Mouse (Mus musculus): Measurements from ENCODE around the gene Rnf32. TPM values are rescaled to one million over a fixed set of nuclear protein-coding genes. Genes with fewer than 3 reads are reported as not detected.

Gene Rnf32
- polyA plus RNA-seq, 1 experiment from 2014 or later = 5.3 TPM

- Histone ChIP-seq H3K9me3 (no peaks in the 10 kb centered on the region), H3K36me3 (no peaks in the 10 kb centered on the region), H3K27ac (no peak overlapping the region), H3K4me3 (no peak overlapping the region), H3K4me1 (no peaks in the 10 kb centered on the region), H3K9ac (no peak overlapping the region), H3K4me2 (replicated peaks) (no peak overlapping the region), H3K27me3 (no peaks in the 10 kb centered on the region)
- WGBS = 60% methylated on average over 5 of the region's 5 CpGs
- no peak for ATAC-seq (ENCODE audit: insufficient number of reproducible peaks, insufficient read depth, low FRiP score, low TSS enrichment)
Observed at GRCm38 (mm10) chr5:29205690-29206089, 9.9 kb downstream of the Rnf32 start.

DNA sequence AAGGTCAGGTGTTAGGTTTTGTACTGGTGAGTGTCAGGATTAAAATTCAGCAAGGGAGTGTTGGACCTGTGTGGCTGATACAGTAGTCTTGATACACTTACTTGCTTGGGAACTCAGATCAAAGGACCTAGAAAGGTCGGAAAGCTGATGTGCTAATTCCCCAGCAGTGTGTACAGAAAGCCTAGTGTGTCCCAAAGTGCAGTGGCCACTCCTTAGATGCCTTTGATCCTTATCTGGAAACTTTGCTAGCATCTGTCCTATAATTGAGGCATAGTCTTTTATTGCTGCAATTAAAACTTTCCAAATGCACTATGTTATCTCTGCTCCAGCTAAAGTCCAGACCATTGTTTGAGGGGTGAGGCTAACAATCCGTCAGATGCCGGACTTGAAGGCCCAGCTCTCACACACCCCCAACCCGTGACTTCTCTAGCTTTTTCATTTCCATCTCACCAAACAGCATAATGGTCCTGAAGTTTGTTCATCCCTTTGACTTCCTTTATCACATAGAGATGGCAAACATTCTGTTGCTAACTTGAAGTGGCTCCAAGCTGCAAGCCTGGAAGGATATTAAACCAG, 16.3 kb downstream of the Rnf32 start:
- H3K9ac ChIP-seq = no peak overlapping the region
- no peaks in the 10 kb centered on the region for H3K36me3 ChIP-seq
- H3K4me2 ChIP-seq (replicated peaks) = no peak overlapping the region
- no peaks in the 10 kb centered on the region for H3K27me3 ChIP-seq
- H3K27ac ChIP-seq = no peak overlapping the region
- 72% methylated on average over 4 of the region's 4 CpGs for WGBS
- no peak overlapping the region for H3K4me3 ChIP-seq
- ATAC-seq (ENCODE audit: insufficient number of reproducible peaks, insufficient read depth, low FRiP score, low TSS enrichment) = no peak
- H3K9me3 ChIP-seq = no peaks in the 10 kb centered on the region
- H3K4me1 ChIP-seq = no peaks in the 10 kb centered on the region

- H3K4me1 ChIP-seq = no peaks in the 10 kb centered on the region
- H3K27me3 ChIP-seq = no peaks in the 10 kb centered on the region
- H3K36me3 ChIP-seq = no peaks in the 10 kb centered on the region
- no peak overlapping the region for H3K4me2 ChIP-seq (replicated peaks)
- no peak for ATAC-seq (ENCODE audit: insufficient number of reproducible peaks, insufficient read depth, low FRiP score, low TSS enrichment)
- H3K9me3 ChIP-seq = no peaks in the 10 kb centered on the region
- H3K4me3 ChIP-seq = no peak overlapping the region
- 90% methylated on average over 3 of the region's 3 CpGs for WGBS
- no peak overlapping the region for H3K9ac ChIP-seq
- H3K27ac ChIP-seq = no peak overlapping the region
Observed at GRCm38 (mm10) chr5:29217997-29218396, 22.2 kb downstream of the Rnf32 start.

DNA sequence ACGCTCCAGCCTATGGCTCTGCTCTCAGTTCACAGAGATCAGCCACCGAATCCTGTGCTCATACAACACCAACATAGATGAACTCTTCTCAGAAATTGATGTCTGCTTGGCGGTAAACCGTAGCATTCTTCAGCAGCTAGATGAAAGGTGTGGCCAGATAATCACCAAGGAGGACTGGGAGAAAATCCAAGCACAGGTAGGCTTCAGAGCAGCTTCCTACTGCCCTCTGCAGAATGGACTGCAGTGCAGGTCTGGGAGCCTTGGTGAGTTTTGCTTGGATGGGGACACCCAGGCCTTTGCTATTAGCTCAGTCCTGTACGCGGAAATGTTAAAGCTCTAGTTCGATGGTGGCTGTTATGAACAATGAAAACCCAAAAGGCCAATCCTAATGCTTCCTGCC, 28.3 kb downstream of the Rnf32 start:
- 93% methylated on average over 7 of the region's 7 CpGs for WGBS
- no peak overlapping the region for H3K4me2 ChIP-seq (replicated peaks)
- no peak for ATAC-seq (ENCODE audit: insufficient number of reproducible peaks, insufficient read depth, low FRiP score, low TSS enrichment)

GRCm38 (mm10) chr5:29230481-29230880, 34.7 kb downstream of the Rnf32 start:
- Histone ChIP-seq H3K4me2 (replicated peaks) (no peak overlapping the region), H3K9ac (no peak overlapping the region), H3K27me3 (no peaks in the 10 kb centered on the region), H3K9me3 (no peaks in the 10 kb centered on the region), H3K36me3 (no peaks in the 10 kb centered on the region), H3K4me1 (no peaks in the 10 kb centered on the region), H3K4me3 (no peak overlapping the region), H3K27ac (no peak overlapping the region)
- 79% methylated on average over 2 of the region's 2 CpGs for WGBS
- ATAC-seq (ENCODE audit: insufficient number of reproducible peaks, insufficient read depth, low FRiP score, low TSS enrichment) = no peak

More for the DNA sequence above, 28.3 kb downstream of the Rnf32 start:
- no peak overlapping the region for H3K27ac ChIP-seq
- H3K36me3 ChIP-seq = no peaks in the 10 kb centered on the region
- no peaks in the 10 kb centered on the region for H3K4me1 ChIP-seq
- no peaks in the 10 kb centered on the region for H3K27me3 ChIP-seq
- H3K9ac ChIP-seq = no peak overlapping the region
- no peak overlapping the region for H3K4me3 ChIP-seq
- H3K9me3 ChIP-seq = no peaks in the 10 kb centered on the region

DNA sequence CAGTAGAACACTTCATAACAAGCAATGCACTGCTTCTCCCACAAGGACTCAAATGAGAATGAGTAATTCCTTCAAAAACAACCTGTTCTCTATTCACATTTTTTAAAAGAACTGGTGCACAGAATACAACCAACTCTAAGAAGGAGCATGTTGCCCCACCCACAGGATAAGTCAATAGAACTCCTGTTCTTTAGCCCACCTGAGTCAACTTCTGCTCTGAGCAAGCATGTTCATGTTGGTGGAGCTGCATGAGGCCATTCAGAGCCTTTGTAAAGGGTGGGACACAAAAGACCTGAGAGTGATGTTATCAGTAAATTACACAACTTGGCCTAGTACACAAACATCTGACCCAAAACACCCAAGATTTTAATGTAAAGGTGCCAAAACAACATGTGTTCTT, 42.6 kb downstream of the Rnf32 start:
- H3K4me1 ChIP-seq = no peaks in the 10 kb centered on the region
- H3K36me3 ChIP-seq = no peaks in the 10 kb centered on the region
- no peaks in the 10 kb centered on the region for H3K27me3 ChIP-seq
- H3K9me3 ChIP-seq = no peaks in the 10 kb centered on the region
- H3K4me3 ChIP-seq = no peak overlapping the region
- no peak overlapping the region for H3K27ac ChIP-seq
- no peak overlapping the region for H3K9ac ChIP-seq
- no peak overlapping the region for H3K4me2 ChIP-seq (replicated peaks)
- no peak for ATAC-seq (ENCODE audit: insufficient number of reproducible peaks, insufficient read depth, low FRiP score, low TSS enrichment)

GRCm38 (mm10) chr5:29244769-29245168, 49.0 kb downstream of the Rnf32 start:
- Histone ChIP-seq H3K9me3 (no peaks in the 10 kb centered on the region), H3K27me3 (no peaks in the 10 kb centered on the region), H3K9ac (no peak overlapping the region), H3K27ac (no peak overlapping the region), H3K36me3 (no peaks in the 10 kb centered on the region), H3K4me3 (no peak overlapping the region), H3K4me2 (replicated peaks) (no peak overlapping the region), H3K4me1 (no peaks in the 10 kb centered on the region)
- no peak for ATAC-seq (ENCODE audit: insufficient number of reproducible peaks, insufficient read depth, low FRiP score, low TSS enrichment)
- no CpG with 5 or more reads among the region's 1 CpGs for WGBS

DNA sequence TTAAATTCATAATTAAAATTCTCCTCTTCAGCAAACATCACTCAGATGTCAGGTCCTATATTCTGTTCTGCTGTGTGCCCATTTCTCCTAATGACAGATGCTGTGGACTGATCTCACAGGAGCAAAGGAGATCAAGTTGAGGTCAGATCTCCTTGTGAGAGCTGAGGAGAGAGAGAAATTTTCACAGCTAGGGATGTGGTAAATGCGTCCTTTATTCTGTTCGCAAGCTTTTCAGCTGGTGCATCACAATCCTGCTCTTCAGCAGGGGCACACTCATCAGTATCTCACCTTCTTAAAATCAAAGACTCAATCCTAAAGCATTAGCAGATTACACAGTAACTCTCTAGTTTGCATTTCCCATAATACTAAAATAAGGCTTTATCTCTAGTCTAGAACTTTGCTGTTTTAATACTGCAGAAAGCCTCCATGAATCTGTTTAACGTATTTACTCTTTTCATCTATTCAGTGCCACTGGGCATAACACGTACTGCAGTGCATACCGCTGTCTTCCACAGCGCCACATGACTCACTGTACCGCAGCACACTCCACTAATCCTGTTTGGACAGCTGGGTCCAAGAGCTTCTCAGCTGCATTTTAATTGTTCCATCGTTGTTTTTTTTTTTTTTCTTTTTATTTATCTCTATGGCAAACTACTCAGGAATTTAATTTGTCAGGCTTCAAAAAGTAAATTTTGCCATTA, 55.2 kb downstream of the Rnf32 start:
- no peak overlapping the region for H3K9ac ChIP-seq
- no peak for ATAC-seq (ENCODE audit: insufficient number of reproducible peaks, insufficient read depth, low FRiP score, low TSS enrichment)
- H3K9me3 ChIP-seq = no peaks in the 10 kb centered on the region
- H3K27me3 ChIP-seq = no peaks in the 10 kb centered on the region
- H3K4me1 ChIP-seq = no peaks in the 10 kb centered on the region
- WGBS = 52% methylated on average over 8 of the region's 8 CpGs
- H3K36me3 ChIP-seq = no peaks in the 10 kb centered on the region
- H3K27ac ChIP-seq = no peak overlapping the region
- no peak overlapping the region for H3K4me2 ChIP-seq (replicated peaks)
- no peak overlapping the region for H3K4me3 ChIP-seq

DNA sequence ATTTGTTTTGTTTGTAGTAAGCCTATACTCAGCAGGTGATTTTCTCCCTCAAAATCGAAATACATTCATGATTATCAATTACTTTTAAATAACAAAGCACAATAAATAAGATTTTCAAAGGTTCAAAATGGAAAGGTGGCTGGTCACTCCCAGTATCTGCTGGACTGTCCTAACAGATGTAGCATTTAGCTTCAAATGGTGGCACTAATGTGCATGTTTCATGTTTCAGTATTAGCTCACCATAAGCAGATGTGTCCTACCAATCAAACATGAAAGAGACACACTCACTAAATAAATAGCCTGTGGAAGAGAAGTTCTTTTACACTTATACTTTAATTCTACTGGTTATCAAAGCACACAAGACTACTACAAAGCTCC, 55.7 kb downstream of the Rnf32 start:
- no peak for ATAC-seq (ENCODE audit: insufficient number of reproducible peaks, insufficient read depth, low FRiP score, low TSS enrichment)
- Histone ChIP-seq H3K4me1 (no peaks in the 10 kb centered on the region), H3K9ac (no peak overlapping the region), H3K4me3 (no peak overlapping the region), H3K27ac (no peak overlapping the region), H3K36me3 (no peaks in the 10 kb centered on the region), H3K27me3 (no peaks in the 10 kb centered on the region), H3K4me2 (replicated peaks) (no peak overlapping the region), H3K9me3 (no peaks in the 10 kb centered on the region)
- WGBS = 77% methylated on average over 1 of the region's 1 CpGs

GRCm38 (mm10) chr5:29253876-29254275, 58.1 kb downstream of the Rnf32 start:
- Histone ChIP-seq H3K36me3 (no peaks in the 10 kb centered on the region), H3K27ac (no peak overlapping the region), H3K9ac (no peak overlapping the region), H3K9me3 (no peaks in the 10 kb centered on the region), H3K4me1 (no peaks in the 10 kb centered on the region), H3K4me3 (no peak overlapping the region), H3K27me3 (no peaks in the 10 kb centered on the region), H3K4me2 (replicated peaks) (no peak overlapping the region)
- no peak for ATAC-seq (ENCODE audit: insufficient number of reproducible peaks, insufficient read depth, low FRiP score, low TSS enrichment)
- 49% methylated on average over 2 of the region's 2 CpGs for WGBS

DNA sequence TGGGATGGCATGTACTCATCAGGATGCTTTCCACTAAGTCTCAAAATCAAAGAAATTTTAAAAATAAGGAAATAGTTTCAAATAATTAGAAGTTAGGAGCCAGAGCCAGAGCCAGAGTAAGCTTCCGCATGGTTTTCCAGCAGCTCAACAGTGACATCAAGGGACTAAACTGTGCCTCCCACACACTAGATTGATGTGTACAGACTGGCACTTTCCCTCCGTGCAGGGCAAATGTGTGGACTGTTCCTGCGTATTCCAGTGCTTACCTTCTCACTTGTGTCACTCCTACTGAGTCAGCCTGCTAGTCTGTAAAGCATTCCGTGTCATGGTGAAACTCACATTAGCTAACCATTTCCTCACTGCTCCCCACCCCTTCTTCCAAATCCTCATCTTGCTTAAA, 75.1 kb downstream of the Rnf32 start:
- H3K9ac ChIP-seq = no peak overlapping the region
- no peaks in the 10 kb centered on the region for H3K9me3 ChIP-seq
- no peaks in the 10 kb centered on the region for H3K27me3 ChIP-seq
- no peaks in the 10 kb centered on the region for H3K36me3 ChIP-seq
- no peak overlapping the region for H3K4me3 ChIP-seq
- H3K4me1 ChIP-seq = no peaks in the 10 kb centered on the region
- no peak overlapping the region for H3K4me2 ChIP-seq (replicated peaks)
- 68% methylated on average over 4 of the region's 4 CpGs for WGBS
- no peak overlapping the region for H3K27ac ChIP-seq
- no peak for ATAC-seq (ENCODE audit: insufficient number of reproducible peaks, insufficient read depth, low FRiP score, low TSS enrichment)

GRCm38 (mm10) chr5:29273426-29273825, 77.6 kb downstream of the Rnf32 start:
- WGBS = 76% methylated on average over 2 of the region's 2 CpGs
- ATAC-seq (ENCODE audit: insufficient number of reproducible peaks, insufficient read depth, low FRiP score, low TSS enrichment) = no peak
- Histone ChIP-seq H3K36me3 (no peaks in the 10 kb centered on the region), H3K9ac (no peak overlapping the region), H3K27me3 (no peaks in the 10 kb centered on the region), H3K27ac (no peak overlapping the region), H3K9me3 (no peaks in the 10 kb centered on the region), H3K4me1 (no peaks in the 10 kb centered on the region), H3K4me2 (replicated peaks) (no peak overlapping the region), H3K4me3 (no peak overlapping the region)

All from embryonic facial prominence, embryonic 12.5 days (tissue).